Mouse (Mus musculus) thymus, postnatal 14 days (tissue): Measurements from ENCODE around the gene Arl11.
A peak's percentile ranks its signal among the peaks of the same experiment; 100 is the strongest.
"Not testable (repeated sequence)": the region's sequence is repeated elsewhere in the genome, so short reads cannot be mapped to it uniquely, and the experiment has no call there.

Source experiments
- DNase-seq: peaks from one replicate; pipeline ENCODE4 v3.0.0; 2021

Gene Arl11

DNA sequence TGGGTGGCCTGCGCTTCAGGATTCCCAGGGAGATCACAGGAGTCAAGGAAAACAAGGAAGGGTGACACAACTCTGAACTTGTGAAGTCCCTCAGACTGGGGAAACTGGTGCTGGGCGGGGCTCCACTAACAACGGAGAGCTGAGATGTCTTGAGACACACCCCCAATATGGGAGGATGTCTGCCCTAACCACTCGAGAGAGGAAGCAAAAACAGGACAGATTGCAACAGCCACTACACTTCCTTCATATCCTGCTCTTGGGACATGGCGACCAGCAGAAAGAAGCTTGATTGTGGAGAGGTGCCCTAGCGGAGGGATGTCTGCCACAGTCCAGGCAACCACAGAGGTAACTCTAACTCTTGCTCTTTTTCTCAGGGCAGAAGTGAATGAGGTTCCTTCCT lies at the start of gene Arl11:
TSS of gene Arl11 (plus strand) at position 161 of the 400 bp plus-strand sequence.
- DNase-seq: peak; percentile 41

GRCm38 (mm10) chr14:61267908-61268475 lies 41.6 kb upstream of the Arl11 start:
- DNase-seq: no peak

DNA sequence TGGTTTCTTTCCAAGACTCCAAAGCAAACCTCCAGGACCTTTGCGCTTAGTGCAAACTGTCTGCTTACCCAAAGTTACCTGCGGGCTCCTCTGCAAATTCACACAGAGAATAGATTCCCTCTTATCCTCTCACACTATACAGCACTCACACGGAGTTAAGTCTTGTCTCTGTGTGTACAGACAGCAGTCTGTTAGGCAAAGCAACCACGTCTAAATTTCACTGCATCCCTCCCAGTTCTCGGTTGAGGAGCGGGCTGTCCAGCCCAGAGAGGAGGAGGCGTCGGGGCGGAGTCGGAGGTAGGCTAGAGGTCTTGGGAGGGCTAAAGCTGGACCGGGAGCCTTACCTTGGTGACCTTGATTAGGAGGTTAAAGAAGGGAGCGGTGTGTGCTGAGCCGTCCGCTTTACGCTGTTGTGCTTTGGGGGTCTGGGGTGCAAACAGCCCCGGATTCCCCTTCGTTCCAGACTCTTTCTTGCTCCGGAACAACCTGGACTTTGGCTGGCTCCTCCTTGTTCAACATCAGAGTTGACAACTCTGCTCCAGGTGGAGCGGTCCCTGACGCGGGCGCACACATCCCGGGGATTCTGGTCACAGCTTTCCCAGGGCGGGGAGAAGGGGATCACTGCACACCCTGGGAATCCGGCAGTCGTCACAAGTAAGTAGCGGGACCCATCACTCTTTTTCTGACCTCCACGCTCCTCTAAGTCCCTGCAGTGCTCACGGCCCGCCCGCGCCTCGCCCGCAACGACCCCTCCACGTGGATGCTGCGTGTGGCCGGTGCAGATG lies 34.9 kb upstream of the Arl11 start:
- no peak for DNase-seq

DNA sequence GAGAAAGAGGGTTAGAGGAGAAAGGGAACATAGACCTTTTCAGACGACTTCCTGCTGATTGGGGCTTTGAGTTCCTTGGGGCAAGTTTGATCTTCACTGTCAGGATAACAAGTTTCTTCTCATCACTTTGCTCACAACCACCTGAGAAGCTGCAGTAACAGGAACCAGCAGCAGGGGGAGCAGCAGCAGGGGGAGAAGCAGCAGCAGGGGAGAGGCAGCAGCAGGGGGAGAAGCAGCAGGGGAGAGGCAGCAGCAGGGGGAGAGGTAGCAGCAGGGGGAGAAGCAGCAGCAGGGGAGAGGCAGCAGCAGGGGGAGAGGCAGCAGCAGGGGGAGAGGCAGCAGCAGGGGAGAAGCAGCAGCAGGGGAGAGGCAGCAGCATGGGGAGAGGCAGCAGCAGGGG lies 32.3 kb upstream of the Arl11 start:
- peak; percentile 66 for DNase-seq

- DNase-seq: no peak
These were observed 30.8 kb upstream of the Arl11 start for GRCm38 (mm10) chr14:61278676-61279300.

DNA sequence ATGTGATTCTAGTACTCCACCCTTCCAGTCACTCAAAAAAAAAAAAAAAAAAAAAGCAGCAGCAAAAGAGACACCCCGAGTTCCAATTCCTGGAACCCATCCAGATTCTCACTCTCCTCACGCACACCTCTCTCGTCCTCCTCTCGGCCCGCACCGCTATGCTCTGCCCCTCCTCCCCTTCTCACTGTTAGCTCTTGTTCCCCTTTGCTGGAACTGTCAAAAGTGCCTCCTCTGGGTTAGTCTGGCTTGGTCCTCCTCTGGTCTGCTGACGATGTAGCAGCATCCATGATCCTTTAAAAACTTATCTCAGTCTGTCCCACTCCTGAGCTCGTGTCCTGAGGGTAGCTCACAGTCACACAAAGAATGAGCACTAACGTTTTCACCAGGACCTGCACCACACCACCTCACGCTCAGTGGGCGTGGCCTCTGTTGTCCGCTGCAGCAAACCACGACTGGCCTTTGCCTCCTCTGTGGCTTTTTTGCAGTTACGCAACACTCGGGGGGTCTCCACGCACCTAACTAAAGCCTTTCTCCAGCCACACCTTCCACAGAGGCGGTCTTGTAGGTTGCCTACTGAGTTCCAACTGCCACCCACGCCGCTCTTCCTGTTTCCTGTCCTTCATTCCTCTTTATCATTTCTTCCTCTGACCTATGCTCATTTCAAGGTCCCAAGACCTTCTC lies 20.8 kb upstream of the Arl11 start:
- no peak for DNase-seq

GRCm38 (mm10) chr14:61290664-61291063 lies 18.9 kb upstream of the Arl11 start:
- no peak for DNase-seq

DNA sequence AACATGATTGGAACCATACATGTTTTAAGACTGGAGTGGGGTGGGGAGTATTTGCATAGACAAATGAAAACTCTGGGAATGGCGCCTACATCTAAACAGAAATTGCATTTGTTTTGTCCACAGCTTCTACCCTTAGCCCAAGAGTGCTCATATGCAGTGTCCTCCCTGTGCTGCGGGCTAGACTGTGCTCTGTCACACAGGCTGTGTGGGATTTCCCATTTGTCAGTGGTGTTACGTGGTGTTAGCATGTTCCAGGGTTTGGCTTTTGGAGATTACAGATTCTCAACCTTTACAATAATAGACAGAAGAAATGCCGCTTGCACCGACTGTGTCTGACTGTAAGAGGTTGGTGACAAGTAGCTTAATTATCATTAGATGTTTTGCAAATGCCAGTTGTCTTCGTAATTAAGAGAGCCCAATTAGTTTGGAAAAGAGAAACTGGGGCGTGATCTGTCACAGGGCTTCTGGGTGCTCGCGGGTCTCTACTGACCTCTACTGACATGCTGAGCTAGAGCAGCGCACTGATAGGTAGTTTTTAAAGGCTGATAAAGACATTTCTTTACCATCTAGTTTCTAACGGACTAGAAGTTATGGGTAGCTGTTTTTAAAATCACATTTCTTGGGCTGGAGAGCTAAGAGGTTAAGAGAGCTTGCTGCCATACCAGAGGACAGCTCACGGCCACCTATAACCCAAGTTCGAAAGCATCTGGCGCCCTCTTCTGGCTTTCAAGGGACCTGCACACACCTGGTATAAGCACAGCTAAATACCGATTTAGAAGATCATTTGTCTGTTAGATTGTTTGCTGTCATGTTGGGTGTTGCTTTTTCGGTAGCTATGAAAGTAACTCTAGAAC lies 15.4 kb upstream of the Arl11 start:
- peak; percentile 79 for DNase-seq

DNA sequence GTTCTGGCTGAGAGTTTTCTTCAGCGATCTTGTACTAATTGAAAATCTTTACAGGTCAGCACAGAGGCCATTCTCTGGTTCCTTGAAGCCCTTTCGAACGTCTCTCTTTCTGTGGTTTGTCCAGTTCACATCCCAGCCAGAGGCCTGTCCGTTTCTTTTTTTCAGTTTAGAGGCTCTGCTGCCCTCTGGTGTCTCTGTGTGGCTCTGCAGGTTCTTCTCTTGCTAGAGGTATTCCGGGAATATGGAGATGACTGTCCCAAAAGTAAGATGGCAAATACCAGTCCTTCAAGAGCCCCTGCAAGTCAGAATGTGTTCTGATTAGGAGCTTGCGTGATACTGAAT lies 14.8 kb upstream of the Arl11 start:
- peak; percentile 58 for DNase-seq

DNA sequence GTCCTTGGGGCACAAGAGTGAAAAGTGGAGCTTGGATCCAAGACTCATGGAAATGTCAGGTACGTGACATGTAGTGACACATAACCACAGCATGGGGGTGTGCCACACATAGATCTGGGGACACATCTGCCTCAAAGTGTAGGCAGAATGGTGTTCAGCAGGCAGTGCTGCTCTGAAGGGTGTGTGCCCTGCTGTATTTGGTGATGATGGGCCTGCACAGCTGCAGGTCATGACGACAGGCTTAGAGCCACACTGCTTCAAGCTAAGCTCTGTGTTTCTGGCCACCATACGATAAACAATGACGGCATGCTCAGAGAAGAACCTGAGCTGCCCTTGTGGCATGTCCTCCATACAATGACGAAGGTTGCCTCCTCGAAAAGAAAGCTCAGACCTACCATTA lies 9.7 kb upstream of the Arl11 start:
- no peak for DNase-seq

- no peak for DNase-seq
These were observed 8.2 kb upstream of the Arl11 start for GRCm38 (mm10) chr14:61301323-61301722.

GRCm38 (mm10) chr14:61302428-61302827 lies 7.1 kb upstream of the Arl11 start:
- DNase-seq: no peak

DNA sequence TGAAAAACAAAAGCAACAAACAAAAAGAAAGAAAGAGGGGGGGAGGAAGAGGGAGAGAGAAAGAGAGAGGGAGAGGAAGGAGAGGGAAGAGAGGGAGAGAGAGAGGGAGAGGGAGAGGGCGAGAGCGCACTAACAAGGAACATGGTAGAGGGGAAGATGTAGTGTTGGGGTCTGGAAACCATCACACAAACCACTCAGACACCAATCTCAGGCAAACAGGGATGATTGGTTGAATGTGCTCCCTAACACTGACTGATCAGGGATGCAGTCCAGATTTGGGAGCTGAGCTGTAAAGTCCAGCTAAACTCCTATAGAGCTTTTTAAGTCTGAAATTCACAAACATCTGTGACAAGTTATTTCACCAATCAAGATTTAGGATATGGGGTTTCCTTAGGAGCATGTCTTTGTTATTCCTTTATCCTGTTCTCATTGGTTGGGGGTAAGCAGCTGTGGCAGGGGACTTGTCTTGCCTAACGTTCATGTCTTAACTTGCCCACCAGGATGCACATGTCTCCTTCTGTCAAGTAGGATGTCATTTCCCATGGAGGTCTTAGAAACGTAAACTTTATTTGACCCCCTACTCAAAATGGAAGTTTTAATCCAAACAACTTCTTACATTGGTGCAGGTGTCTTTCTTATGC lies 5.5 kb upstream of the Arl11 start:
- DNase-seq: no peak

GRCm38 (mm10) chr14:61310036-61310772 lies 651 bp downstream of the Arl11 start:
- no peak for DNase-seq

DNA sequence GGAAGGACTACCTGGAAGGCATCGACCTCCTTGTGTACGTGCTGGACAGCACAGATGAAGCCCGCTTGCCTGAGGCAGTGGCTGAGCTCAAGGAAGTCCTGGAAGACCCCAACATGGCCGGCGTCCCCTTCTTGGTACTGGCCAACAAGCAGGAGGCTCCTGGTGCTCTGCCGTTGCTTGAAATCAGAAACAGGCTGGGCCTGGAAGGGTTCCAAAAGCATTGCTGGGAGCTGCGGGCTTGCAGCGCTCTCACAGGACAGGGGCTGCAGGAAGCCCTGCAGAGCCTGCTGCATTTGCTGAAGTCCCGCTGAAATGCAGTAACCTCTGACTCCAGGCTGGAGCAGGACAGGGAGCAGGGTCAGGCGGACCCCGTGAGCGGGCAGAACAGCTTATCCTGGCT lies 1.4 kb downstream of the Arl11 start:
- DNase-seq: no peak

GRCm38 (mm10) chr14:61316861-61317260 lies 7.3 kb downstream of the Arl11 start:
- DNase-seq: peak; percentile 71

- no peak for DNase-seq
These were observed 11.2 kb downstream of the Arl11 start for GRCm38 (mm10) chr14:61320765-61321164.

DNA sequence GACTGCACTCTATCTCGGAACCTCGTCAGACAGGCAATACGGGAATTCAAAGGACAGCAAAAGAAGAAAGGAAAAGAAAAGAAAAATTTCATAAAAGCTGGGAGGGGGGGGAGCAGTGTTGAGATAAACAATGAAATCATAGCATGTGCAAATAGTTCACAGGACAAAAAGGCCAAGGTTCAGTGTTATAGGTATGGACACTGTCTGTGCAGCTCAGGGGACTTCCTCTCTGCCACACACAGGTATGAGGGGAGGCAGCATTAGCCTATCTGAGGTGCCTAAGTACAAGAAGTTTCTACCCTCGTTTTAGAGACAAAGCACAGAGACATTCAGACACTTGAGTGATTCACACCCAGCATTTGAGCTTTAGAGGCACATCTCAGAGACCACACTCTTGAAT lies 11.6 kb downstream of the Arl11 start:
- DNase-seq: no peak

- DNase-seq: no peak
These were observed 13.2 kb downstream of the Arl11 start for GRCm38 (mm10) chr14:61322740-61323139.

DNA sequence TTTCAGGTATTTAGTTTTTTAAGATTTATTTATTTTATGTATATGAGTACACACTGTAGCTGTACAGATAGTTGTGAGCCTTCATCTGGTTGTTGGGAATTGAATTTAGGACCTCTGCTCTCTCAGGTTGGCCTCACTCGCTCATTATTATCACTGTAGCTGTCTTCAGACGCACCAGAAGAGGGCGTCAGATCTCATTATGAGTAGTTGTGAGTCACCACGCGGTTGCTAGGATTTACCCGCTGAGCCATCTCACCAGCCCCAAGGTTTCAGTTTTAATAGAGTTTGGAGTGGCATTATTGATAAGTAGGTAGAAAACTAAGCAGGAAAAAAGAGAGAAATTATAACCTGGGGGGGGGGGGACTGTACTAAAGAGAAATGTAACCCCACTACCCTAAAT lies 17.5 kb downstream of the Arl11 start:
- DNase-seq: not testable (repeated sequence)

GRCm38 (mm10) chr14:61327618-61328450 lies 18.3 kb downstream of the Arl11 start:
- peak; percentile 79 for DNase-seq
